14 mouse cellular contexts compared by ENCODE assay signal in the genomic region with DNA sequence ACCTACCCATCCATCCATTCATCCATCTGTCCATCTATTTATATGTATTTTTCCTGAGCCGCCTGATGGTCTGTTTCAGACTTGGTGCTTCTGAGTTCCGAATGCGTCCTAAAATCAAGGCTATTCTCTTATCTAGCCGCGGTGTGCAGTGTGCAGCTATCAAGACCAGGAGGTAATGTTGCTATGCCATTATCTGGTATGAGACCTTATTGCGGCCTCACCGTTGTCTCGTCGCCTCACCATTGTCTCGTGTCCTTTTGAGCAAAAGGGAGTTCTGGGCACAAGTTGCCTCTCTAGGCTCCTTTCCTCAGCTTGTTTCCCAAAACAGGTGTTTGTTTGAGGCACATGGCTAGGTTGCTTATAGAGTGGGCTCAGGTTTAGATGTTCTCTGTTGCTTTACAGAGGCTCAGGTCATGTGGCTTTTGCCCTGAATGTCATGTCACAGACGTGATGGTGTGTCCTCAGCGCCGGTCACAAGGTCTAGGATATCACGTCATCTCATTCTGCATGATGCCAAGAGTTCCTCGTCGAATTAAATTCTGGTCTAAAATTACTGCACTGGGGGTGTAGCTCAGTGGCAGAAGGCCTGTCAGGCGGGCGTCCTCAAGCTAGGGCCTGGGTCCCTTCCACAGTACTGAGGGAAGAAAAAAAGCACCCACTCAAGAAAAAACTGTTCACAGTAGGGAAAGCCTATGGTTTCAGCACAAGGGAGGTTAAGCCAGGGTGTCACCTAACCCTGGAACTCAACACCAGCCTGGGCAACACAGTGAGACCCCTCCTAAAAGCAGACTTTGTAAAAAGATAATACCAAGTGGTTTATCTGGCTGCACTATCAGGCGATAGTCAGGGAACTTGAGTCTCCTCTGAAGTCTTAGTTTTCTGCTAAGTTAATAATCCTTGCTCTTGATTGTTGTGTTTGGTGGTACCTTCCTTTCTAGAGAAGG. TPM values are rescaled to one million over a fixed set of nuclear protein-coding genes. Genes with fewer than 3 reads are reported as not detected.
DNase-seq lines count a peak whose midpoint lies in the region; ATAC-seq and TF ChIP-seq lines count a peak whose summit lies in the region.
"Had no signal": no experiment of that assay in that cellular context is flagged by ENCODE, and none has a peak within 500 bp of the region (broad histone marks: within the 10 kb centered on the region; RNA-seq: fewer than 3 reads in every experiment).

No protein-coding gene starts in this region.

- no peak for DNase-seq in gastrocnemius, adult 2 months
- DNase-seq in gastrocnemius, postnatal 10 days = no peak
- DNase-seq in G1E (ENCODE audit: low spot score) = peak; percentile 48
- peak; percentile 41 for DNase-seq in liver, embryonic 13.5 days
- no peak for DNase-seq in natural killer cell, adult 2 months (ENCODE audit: low spot score in 2 of 2)
- DNase-seq in lung, postnatal 14 days = no peak
- no peak for DNase-seq in cerebellum, adult 9-10 months
- DNase-seq: cerebellum, postnatal 36 days; kidney, adult 9 months; spleen, adult 18-20 months had no signal

- H3K27ac ChIP-seq in gastrocnemius, adult 2 months = peak overlapping the region; percentile 60
- H3K27ac ChIP-seq in heart, embryonic 12.5 days (ENCODE audit: poor library complexity, severe bottlenecking) = peak overlapping the region; percentile 29; the same call in 1 of the 2 replicates
- H3K27ac ChIP-seq in liver, embryonic 13.5 days = peak overlapping the region; percentile 98
- H3K27ac ChIP-seq: embryonic facial prominence, embryonic 15.5 days; hindbrain, embryonic 13.5 days; macrophage had no signal

- 72% methylated on average over 19 of the region's 19 CpGs for WGBS in heart, embryonic 12.5 days
- WGBS in liver, embryonic 13.5 days (ENCODE audit: insufficient replicate concordance) = 33% methylated on average over 19 of the region's 19 CpGs

- TF ChIP-seq CTCF in gastrocnemius, adult 2 months (IDR thresholded peaks at IDR 0.05) = no peak
- no peak for TF ChIP-seq CTCF in G1E (IDR thresholded peaks at IDR 0.05; ENCODE audit: low read depth, low read length)

- intact Hi-C loops in gastrocnemius, adult 2 months (cut with DNase I) = no loop called here

- H3K27me3 ChIP-seq in G1E (ENCODE audit: insufficient read depth, low read length) = no peaks in the 10 kb centered on the region
- H3K27me3 ChIP-seq in heart, embryonic 12.5 days (replicated peaks) = no peaks in the 10 kb centered on the region
- H3K27me3 ChIP-seq in liver, embryonic 13.5 days = no peaks in the 10 kb centered on the region
- H3K27me3 ChIP-seq: embryonic facial prominence, embryonic 15.5 days; hindbrain, embryonic 13.5 days had no signal

- peak; percentile 46 for ATAC-seq in G1E (ENCODE audit: extremely low read depth, insufficient number of reproducible peaks, low FRiP score, poor library complexity, severe bottlenecking)
- peak; percentile 62 for ATAC-seq in heart, embryonic 12.5 days (ENCODE audit: insufficient number of reproducible peaks, low FRiP score)
- peak; percentile 84 for ATAC-seq in liver, embryonic 13.5 days (ENCODE audit: low read depth)

- H3K9me3 ChIP-seq in G1E (replicated peaks) = no peaks in the 10 kb centered on the region
- H3K9me3 ChIP-seq in heart, embryonic 12.5 days (replicated peaks) = no peaks in the 10 kb centered on the region
- H3K9me3 ChIP-seq in liver, embryonic 13.5 days (replicated peaks) = no peaks in the 10 kb centered on the region
- H3K9me3 ChIP-seq: embryonic facial prominence, embryonic 15.5 days; hindbrain, embryonic 13.5 days had no signal

- 0 out of 2 replicates have a peak overlapping the region, but pooled peaks have one; percentile 13 for H3K4me2 ChIP-seq in heart, embryonic 12.5 days
- H3K4me2 ChIP-seq in liver, embryonic 13.5 days = peak overlapping the region; percentile 63
- H3K4me2 ChIP-seq: embryonic facial prominence, embryonic 15.5 days; hindbrain, embryonic 13.5 days had no signal

- no peak overlapping the region for H3K9ac ChIP-seq in heart, embryonic 12.5 days
- H3K9ac ChIP-seq in liver, embryonic 13.5 days = peak overlapping the region; percentile 74
- H3K9ac ChIP-seq: embryonic facial prominence, embryonic 15.5 days; hindbrain, embryonic 13.5 days had no signal

- peaks cover 90% of the 10 kb centered on the region for H3K36me3 ChIP-seq in G1E (replicated peaks)
- peaks cover 19% of the 10 kb centered on the region for H3K36me3 ChIP-seq in heart, embryonic 12.5 days
- peaks cover 25% of the 10 kb centered on the region for H3K36me3 ChIP-seq in liver, embryonic 13.5 days

- no peak overlapping the region for H3K4me3 ChIP-seq in gastrocnemius, adult 2 months
- H3K4me3 ChIP-seq in G1E (ENCODE audit: low read depth, low read length) = peak overlapping the region; percentile 2; the same call in 1 of the 2 replicates
- no peak overlapping the region for H3K4me3 ChIP-seq in heart, embryonic 12.5 days
- peak overlapping the region; percentile 14 for H3K4me3 ChIP-seq in liver, embryonic 13.5 days (replicated peaks)
- H3K4me3 ChIP-seq: embryonic facial prominence, embryonic 15.5 days; hindbrain, embryonic 13.5 days had no signal

- H3K4me1 ChIP-seq in G1E (ENCODE audit: insufficient read depth, low read depth, low read length) = peaks cover 97% of the 10 kb centered on the region
- peaks cover 71% of the 10 kb centered on the region for H3K4me1 ChIP-seq in heart, embryonic 12.5 days (replicated peaks)
- peaks cover 93% of the 10 kb centered on the region for H3K4me1 ChIP-seq in liver, embryonic 13.5 days (replicated peaks)

RNA-seq across cellular contexts. Expression of a gene that starts 47.2 kb away (rescaled TPM):
- 10 to 100 TPM in 1 of 2 experiments, 1 to 10 TPM in 1; 5.8 to 11.4 TPM for total RNA-seq in gastrocnemius, adult 2 months (2021)
- 10 to 100 TPM; 11.4 to 11.5 TPM for total RNA-seq in gastrocnemius, postnatal 10 days (2021)
- 23.2 and 23.6 TPM in 2 replicates for total RNA-seq in G1E (2014; fragmentation: Nextera tagmentation)
- 55.4 and 56.8 TPM in 2 replicates for total RNA-seq in G1E (2017)
- 33.4 and 35.2 TPM in 2 replicates for polyA plus RNA-seq in G1E (2012)
- polyA plus RNA-seq in heart, embryonic 12.5 days (2016; fragmentation: Nextera tagmentation; extraction: Ambion mirVana) = 14.3 and 14.8 TPM in 2 replicates
- 6.8 and 7.0 TPM in 2 replicates for polyA plus RNA-seq in liver, embryonic 13.5 days (2015; fragmentation: Nextera tagmentation; extraction: Ambion mirVana)

Comparison
In these comparisons a context has a peak if more than half of its experiments do, and no peak if none do; other contexts are left out.
1. DNase-seq: peak in G1E (single experiment) and liver, embryonic 13.5 days (single experiment); none in gastrocnemius, adult 2 months (single experiment), gastrocnemius, postnatal 10 days (single experiment), natural killer cell, adult 2 months (0 of 2), lung, postnatal 14 days (single experiment) and cerebellum, adult 9-10 months (single experiment).
2. H3K27ac ChIP-seq: peak in every context shown above with its lines; median percentile 98 in liver, embryonic 13.5 days; 60 in gastrocnemius, adult 2 months; 29 in heart, embryonic 12.5 days.
3. H3K4me3 ChIP-seq: peak in G1E (single experiment) and liver, embryonic 13.5 days (single experiment); none in gastrocnemius, adult 2 months (single experiment) and heart, embryonic 12.5 days (single experiment).
4. Peak in every context shown above with its lines, with median percentiles within 50 percentile points of each other: ATAC-seq.